Mouse (Mus musculus) ovary, postnatal 14 days (tissue): ENCODE results near the gene Itgav.

Experiments
- DNase-seq: peaks from one replicate; pipeline ENCODE4 v3.0.0; 2022; ENCODE audit warnings: low spot score

The Itgav gene

GRCm38 (mm10) chr2:83814009-83814408, 89.8 kb downstream of the Itgav start:
- DNase-seq: no peak

- DNase-seq: no peak
These were observed 92.0 kb downstream of the Itgav start for GRCm38 (mm10) chr2:83816147-83816546.

GRCm38 (mm10) chr2:83825161-83825560, 101.0 kb downstream of the Itgav start:
- no peak for DNase-seq

GRCm38 (mm10) chr2:83828895-83829539, 104.8 kb downstream of the Itgav start:
- no peak for DNase-seq

- DNase-seq: no peak
These were observed 108.7 kb downstream of the Itgav start for GRCm38 (mm10) chr2:83832903-83833302.

- DNase-seq: no peak
These were observed 111.3 kb downstream of the Itgav start for GRCm38 (mm10) chr2:83835313-83836070.

GRCm38 (mm10) chr2:83848495-83848894, 124.3 kb downstream of the Itgav start:
- DNase-seq: no peak

- DNase-seq: no peak
These were observed 129.2 kb downstream of the Itgav start for GRCm38 (mm10) chr2:83853423-83853822.

- DNase-seq: no peak
These were observed 132.0 kb downstream of the Itgav start for GRCm38 (mm10) chr2:83856236-83856635.
